Mouse (Mus musculus) brown adipose tissue, adult 24 weeks (tissue): Measurements from ENCODE around the gene Pds5a. TPM values are rescaled to one million over a fixed set of nuclear protein-coding genes. Genes with fewer than 3 reads are reported as not detected.

ENCODE experiments used
- H3K27ac ChIP-seq: fragments of 200-500 bp; replicated peaks from 2 replicates; pipeline ENCODE4 v1.5.1; 2012; ENCODE audit warnings: low read depth, mild to moderate bottlenecking, low read length
- H3K4me1 ChIP-seq: fragments of 200-500 bp; 2 replicates; pipeline ENCODE4 v1.6.1; 2012; ENCODE audit warnings: low read length, mixed read lengths; ENCODE audit not compliant: control insufficient read depth, insufficient read depth, insufficient read length
- H3K4me3 ChIP-seq: fragments of 200-500 bp; 2 replicates; pipeline ENCODE4 v1.5.1; 2012; ENCODE audit warnings: low read depth, mild to moderate bottlenecking, low read length, moderate library complexity; ENCODE audit not compliant: insufficient read depth
- polyA plus RNA-seq: library from polyadenylated mRNA; stranded (reverse); fragments of >200 nt; gene quantifications from 2 replicates; pipeline ENCODE4 v1.2.4, GENCODE M21; 2012; ENCODE audit not compliant: missing spikeins, insufficient read depth, insufficient read length

Gene Pds5a
- polyA plus RNA-seq, 1 experiment, result 45.3 TPM

DNA sequence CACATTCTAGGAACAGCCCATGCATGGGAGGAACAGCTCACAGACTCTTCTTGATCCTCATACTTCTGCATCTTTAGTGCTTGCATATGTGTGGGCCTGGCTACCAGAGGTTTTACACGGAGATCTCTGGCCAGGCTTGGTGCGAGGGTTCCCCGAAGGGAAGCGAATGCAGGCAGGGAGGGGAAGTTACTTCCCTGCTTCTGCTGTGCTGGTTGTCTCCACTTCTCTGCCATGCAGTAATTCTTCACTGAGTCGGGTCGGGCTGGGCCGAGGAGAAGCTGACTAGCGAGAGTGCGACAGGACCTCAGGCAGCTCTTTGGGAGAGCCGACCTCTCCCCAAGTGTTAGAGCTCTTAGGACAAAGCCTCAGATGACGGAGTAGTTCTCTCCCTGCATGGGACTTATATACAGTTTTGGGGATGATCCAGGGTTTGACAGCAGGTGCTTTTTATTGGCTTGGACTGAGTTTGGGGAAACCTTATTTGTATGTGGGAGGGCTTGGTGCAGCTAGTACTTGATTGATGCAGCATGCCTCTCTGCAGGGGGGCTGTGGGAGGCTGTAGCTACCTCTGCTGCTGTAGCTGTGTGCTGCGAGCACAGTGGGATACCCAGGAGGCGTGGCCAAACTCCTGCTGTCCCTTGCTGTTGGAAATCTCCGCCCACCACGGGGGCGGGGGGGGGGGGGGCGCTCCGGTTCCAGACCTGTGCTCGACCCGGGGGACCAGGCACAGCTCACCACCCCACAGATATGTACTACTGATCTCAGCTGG lies 136.8 kb downstream of the Pds5a start:
- Histone ChIP-seq H3K27ac (no peak overlapping the region), H3K4me1 (peaks cover 5% of the 10 kb centered on the region), H3K4me3 (no peak overlapping the region)

DNA sequence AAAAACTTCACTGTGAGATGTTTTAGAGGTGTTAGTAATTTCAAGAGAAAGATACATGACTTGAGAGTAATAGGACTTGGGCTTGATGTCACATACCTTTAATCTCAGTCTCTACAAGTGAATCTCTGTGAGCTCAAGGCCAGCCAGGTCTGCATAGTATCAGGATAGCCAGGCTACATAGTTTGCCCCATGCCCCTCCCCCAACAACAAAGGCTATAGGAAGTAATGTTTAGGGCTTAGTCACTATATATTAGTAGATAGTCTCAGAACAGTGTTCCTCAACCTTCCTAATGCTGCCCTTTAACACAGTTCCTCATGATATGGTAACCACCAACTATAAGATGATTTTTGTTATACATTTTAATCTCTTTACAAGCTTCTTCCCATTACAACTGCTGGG lies 141.0 kb downstream of the Pds5a start:
- Histone ChIP-seq H3K4me3 (no peak overlapping the region), H3K27ac (no peak overlapping the region), H3K4me1 (peaks cover 8% of the 10 kb centered on the region)

Other genes starting within 250 kb of the Pds5a start
- not detected in 2 replicates for gene Gm43552, start 205.4 kb downstream of the Pds5a start, polyA plus RNA-seq
- gene Smim14, start 161.1 kb downstream of the Pds5a start, polyA plus RNA-seq, result 75.8 and 85.9 TPM in 2 replicates
- 168 and 188 TPM in 2 replicates for gene Ube2k, start 161.0 kb downstream of the Pds5a start, polyA plus RNA-seq
- 1.1 and 2.5 TPM in 2 replicates for gene N4bp2, start 65.2 kb upstream of the Pds5a start, polyA plus RNA-seq
- 0.42 and 0.75 TPM in 2 replicates for gene Rhoh, start 162.9 kb upstream of the Pds5a start, polyA plus RNA-seq
- not detected in 2 replicates for gene Chrna9, start 236.6 kb upstream of the Pds5a start, polyA plus RNA-seq